Mouse (Mus musculus): ENCODE measurements around the gene Osr1.

The Osr1 gene

DNA sequence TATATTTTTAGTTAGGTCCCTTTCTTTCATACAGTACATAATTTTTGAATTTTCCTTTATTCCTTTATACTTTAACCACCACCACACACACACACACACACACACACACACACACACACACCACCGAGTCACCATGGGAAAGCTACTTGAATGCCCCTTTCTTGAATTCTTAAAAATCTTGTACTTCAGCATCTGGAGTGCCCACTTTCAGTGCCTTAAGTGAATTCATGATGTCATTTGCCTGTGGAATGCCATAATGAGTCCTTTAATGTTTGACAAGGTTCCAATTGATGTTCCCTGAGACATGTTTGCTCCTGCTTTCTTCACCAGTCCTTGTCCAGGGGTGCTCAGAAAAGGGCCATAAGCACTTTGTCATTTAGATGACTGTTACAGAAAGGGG, 17.8 kb downstream of the Osr1 start:
- no peak for DNase-seq

DNA sequence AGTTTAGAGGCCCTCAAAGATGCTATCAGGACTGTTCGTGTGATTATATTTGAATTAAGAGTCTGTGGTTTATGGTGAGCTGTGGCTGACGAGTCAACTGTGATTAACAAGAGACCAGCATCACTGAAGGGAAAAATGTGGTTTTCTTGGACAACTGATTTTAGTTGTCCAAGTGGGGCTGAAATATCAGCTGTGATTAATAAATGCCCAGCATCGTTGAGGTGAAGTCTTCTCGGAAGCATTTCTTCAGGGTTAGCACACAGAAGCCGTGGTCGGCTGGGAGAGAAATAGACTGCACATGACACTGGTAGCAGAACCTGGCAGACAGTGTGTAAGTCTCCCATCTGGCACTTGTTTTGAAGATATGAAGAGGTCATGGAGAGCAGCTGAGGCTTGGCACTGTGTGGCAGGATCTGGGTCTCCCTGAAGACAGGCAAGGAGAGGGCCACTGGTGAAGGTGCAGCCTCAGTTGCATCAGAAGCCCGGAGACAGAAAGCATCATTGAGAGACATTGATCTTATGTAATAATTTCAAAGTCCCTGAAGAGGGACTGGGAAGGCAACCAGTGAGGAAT, 19.7 kb downstream of the Osr1 start:
- DNase-seq = no peak

DNA sequence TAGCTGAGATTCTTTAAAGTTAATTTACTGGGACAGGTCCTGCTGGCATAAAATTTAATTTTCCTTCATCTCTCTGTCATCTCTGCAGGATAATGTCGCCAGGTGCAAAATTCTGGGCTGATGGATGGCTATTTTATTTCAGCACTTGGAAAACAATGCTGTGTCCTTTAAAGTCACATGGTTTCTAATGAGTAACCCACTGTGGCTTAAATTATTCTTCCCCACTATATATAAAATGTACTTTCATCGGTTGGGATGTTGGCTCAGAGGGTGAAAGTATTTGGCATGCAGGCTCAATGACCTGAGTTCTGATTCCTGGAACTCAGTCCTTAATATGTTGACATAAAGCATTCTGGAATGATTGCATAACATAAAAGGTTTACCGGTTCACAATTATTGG, 21.2 kb downstream of the Osr1 start:
- DNase-seq = no peak

DNA sequence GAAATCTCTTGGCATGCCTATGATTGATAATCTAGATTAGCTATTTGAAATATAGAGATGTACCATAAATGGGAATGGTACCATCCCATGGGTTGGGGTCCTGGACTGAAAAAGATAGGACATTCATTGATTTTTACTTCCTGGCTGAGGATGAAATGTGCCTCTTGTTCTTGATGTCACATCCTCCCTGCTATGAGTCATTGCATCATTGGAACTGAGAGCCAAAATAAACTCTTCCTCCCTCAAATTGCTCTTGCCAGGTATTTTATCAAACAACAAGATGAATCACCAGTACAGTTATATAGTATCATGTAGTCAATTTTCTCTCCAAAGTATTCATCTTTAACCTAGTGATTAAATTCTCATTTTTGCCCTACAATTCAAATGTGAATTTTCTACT, 28.3 kb downstream of the Osr1 start:
- no peak for DNase-seq
